Mouse (Mus musculus): ENCODE results near the gene Strc.

DNA sequence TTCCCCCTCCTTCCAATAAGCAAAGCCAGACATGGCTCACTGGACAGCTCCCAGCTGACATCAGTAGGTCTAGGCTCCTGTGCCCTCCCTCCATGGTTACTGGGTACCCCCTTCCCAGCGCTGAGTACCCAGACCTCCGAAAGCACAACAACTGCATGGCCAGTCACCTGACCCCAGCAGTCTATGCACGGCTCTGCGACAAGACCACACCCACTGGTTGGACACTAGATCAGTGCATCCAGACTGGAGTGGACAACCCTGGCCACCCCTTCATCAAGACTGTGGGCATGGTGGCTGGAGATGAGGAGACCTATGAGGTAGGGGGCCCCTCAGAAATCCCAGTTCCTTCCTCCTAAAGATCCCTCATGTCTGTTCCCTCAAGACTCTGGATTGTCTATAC, 27.5 kb downstream of the Strc start:
- TF ChIP-seq POLR2A (IDR thresholded peaks at IDR 0.05; ENCODE audit: insufficient read depth, low read depth, low read length): no peak
- no peak for TF ChIP-seq EP300 (IDR thresholded peaks at IDR 0.05; ENCODE audit: insufficient read depth, low read depth, low read length)

Measured in heart, adult 2 months (tissue).